Mouse (Mus musculus) hindbrain, embryonic 13.5 days (tissue): Measurements from ENCODE around the gene Ctr9. TPM values are rescaled to one million over a fixed set of nuclear protein-coding genes. Genes with fewer than 3 reads are reported as not detected.

Experiments
- ATAC-seq: fragments of 200-750 bp; cut with Nextera tagmentation; 2 replicates; pipeline ENCODE4 v1.8.0; 2017; ENCODE audit warnings: moderate TSS enrichment; ENCODE audit not compliant: low FRiP score
- H3K27ac ChIP-seq: fragments of 300-500 bp; sonication (generic); 2 replicates; pipeline ENCODE4 v1.5.1; 2015; ENCODE audit warnings: inconsistent platforms, mild to moderate bottlenecking, moderate library complexity
- H3K27me3 ChIP-seq: fragments of 300-500 bp; sonication (generic); 2 replicates; pipeline ENCODE4 v1.6.1; 2015; ENCODE audit warnings: mild to moderate bottlenecking, inconsistent platforms
- H3K36me3 ChIP-seq: fragments of 300-500 bp; sonication (generic); 2 replicates; pipeline ENCODE4 v1.6.1; 2015; ENCODE audit warnings: mild to moderate bottlenecking, inconsistent platforms
- H3K4me1 ChIP-seq: fragments of 300-500 bp; sonication (generic); replicated peaks from 2 replicates; pipeline ENCODE4 v1.6.1; 2015; ENCODE audit warnings: inconsistent platforms
- H3K4me2 ChIP-seq: fragments of 300-500 bp; sonication (generic); 2 replicates; pipeline ENCODE4 v1.6.1; 2015; ENCODE audit warnings: inconsistent platforms, mild to moderate bottlenecking, moderate library complexity
- H3K4me3 ChIP-seq: fragments of 300-500 bp; sonication (generic); 2 replicates; pipeline ENCODE4 v1.5.1; 2015; ENCODE audit warnings: mild to moderate bottlenecking, inconsistent platforms
- H3K9ac ChIP-seq: fragments of 300-500 bp; sonication (generic); 2 replicates; pipeline ENCODE4 v1.6.1; 2015; ENCODE audit warnings: mild to moderate bottlenecking, inconsistent platforms
- H3K9me3 ChIP-seq: fragments of 300-500 bp; sonication (generic); 2 replicates; pipeline ENCODE4 v1.6.1; 2016; ENCODE audit warnings: inconsistent platforms
- WGBS: fragments of 180-500 bp; shearing (Covaris S2); methylation state at CpG from one replicate; pipeline ENCODE4 v1.1.7; 2015; 5-methylcytosine and 5-hydroxymethylcytosine counted together
- polyA plus RNA-seq: library from polyadenylated mRNA; unstranded; fragments of >200 nt; fragmentation: Nextera tagmentation; extraction: Ambion mirVana; gene quantifications from 2 replicates; pipeline ENCODE4 v1.2.1, GENCODE M21; 2015

Ctr9 gene
- polyA plus RNA-seq, 1 experiment from 2014 or later = 94.3 TPM

- peaks cover 7% of the 10 kb centered on the region for H3K4me1 ChIP-seq
- ATAC-seq = no peak
- H3K27me3 ChIP-seq = no peaks in the 10 kb centered on the region
- no peaks in the 10 kb centered on the region for H3K9me3 ChIP-seq
- WGBS = 89% methylated on average over 3 of the region's 3 CpGs
- no peak overlapping the region for H3K4me3 ChIP-seq
- no peak overlapping the region for H3K4me2 ChIP-seq
- no peak overlapping the region for H3K9ac ChIP-seq
- peaks cover 73% of the 10 kb centered on the region for H3K36me3 ChIP-seq
- no peak overlapping the region for H3K27ac ChIP-seq
These were observed 27.4 kb downstream of the Ctr9 start for GRCm38 (mm10) chr7:111055984-111056657.

DNA sequence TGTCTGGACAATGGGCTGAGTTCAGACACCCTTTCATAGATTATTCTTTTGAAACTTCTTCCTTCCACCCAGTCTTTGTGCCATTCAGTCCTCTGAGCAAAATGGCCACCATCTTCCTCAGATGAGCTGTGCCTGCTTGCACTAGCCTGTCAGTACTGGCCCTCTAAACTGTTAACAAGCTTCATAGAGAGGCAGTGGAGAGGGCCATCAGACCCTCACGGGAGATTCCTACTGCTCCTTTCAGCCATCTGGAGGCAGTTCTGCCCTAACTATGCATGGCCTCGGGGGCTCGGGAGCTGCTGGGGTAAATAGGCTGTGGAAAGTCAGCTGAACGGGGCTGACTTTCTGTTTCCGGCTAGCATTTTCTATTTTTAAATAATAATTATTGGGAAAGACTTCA, 30.8 kb downstream of the Ctr9 start:
- Histone ChIP-seq H3K4me3 (no peak overlapping the region), H3K27ac (peak overlapping the region; percentile 62; the same call in 1 of the 2 replicates), H3K27me3 (no peaks in the 10 kb centered on the region), H3K9me3 (no peaks in the 10 kb centered on the region), H3K36me3 (peaks cover 47% of the 10 kb centered on the region), H3K4me2 (no peak overlapping the region), H3K9ac (no peak overlapping the region), H3K4me1 (peaks cover 7% of the 10 kb centered on the region)
- WGBS = 55% methylated on average over 5 of the region's 5 CpGs
- no peak for ATAC-seq

- WGBS = 94% methylated on average over 1 of the region's 1 CpGs
These were observed 34.2 kb downstream of the Ctr9 start for GRCm38 (mm10) chr7:111062971-111063370.

GRCm38 (mm10) chr7:111068181-111068580, 39.4 kb downstream of the Ctr9 start:
- no peaks in the 10 kb centered on the region for H3K27me3 ChIP-seq
- H3K27ac ChIP-seq = no peak overlapping the region
- H3K36me3 ChIP-seq = peaks cover 60% of the 10 kb centered on the region
- no peak overlapping the region for H3K9ac ChIP-seq
- 97% methylated on average over 3 of the region's 3 CpGs for WGBS
- no peak overlapping the region for H3K4me3 ChIP-seq
- ATAC-seq = no peak
- no peak overlapping the region for H3K4me2 ChIP-seq
- H3K4me1 ChIP-seq = no peaks in the 10 kb centered on the region
- peaks cover 7% of the 10 kb centered on the region for H3K9me3 ChIP-seq

More at GRCm38 (mm10) chr7:111062971-111063370, 34.2 kb downstream of the Ctr9 start:
- ATAC-seq = no peak
- Histone ChIP-seq H3K27ac (no peak overlapping the region), H3K4me3 (no peak overlapping the region), H3K36me3 (peaks cover 21% of the 10 kb centered on the region), H3K9me3 (peaks cover 5% of the 10 kb centered on the region), H3K4me1 (peaks cover 7% of the 10 kb centered on the region), H3K4me2 (no peak overlapping the region), H3K27me3 (no peaks in the 10 kb centered on the region), H3K9ac (no peak overlapping the region)

- H3K4me1 ChIP-seq = peaks cover 2% of the 10 kb centered on the region; the same call in 1 of the 2 replicates
- no peak overlapping the region for H3K9ac ChIP-seq
- 93% methylated on average over 7 of the region's 7 CpGs for WGBS
- no peak overlapping the region for H3K4me3 ChIP-seq
- ATAC-seq = peak; percentile 24; the same call in 1 of the 2 replicates
- H3K36me3 ChIP-seq = peaks cover 68% of the 10 kb centered on the region
- H3K27me3 ChIP-seq = no peaks in the 10 kb centered on the region
- no peak overlapping the region for H3K27ac ChIP-seq
- H3K9me3 ChIP-seq = peaks cover 7% of the 10 kb centered on the region
- no peak overlapping the region for H3K4me2 ChIP-seq
These were observed 40.9 kb downstream of the Ctr9 start for GRCm38 (mm10) chr7:111069439-111070166.

GRCm38 (mm10) chr7:111070167-111070496, 41.4 kb downstream of the Ctr9 start:
- no peak overlapping the region for H3K4me2 ChIP-seq
- no peak overlapping the region for H3K27ac ChIP-seq
- no peak overlapping the region for H3K9ac ChIP-seq
- H3K36me3 ChIP-seq = peaks cover 73% of the 10 kb centered on the region
- peaks cover 2% of the 10 kb centered on the region; the same call in 1 of the 2 replicates for H3K4me1 ChIP-seq
- 95% methylated on average over 2 of the region's 2 CpGs for WGBS
- ATAC-seq = peak; percentile 54
- H3K4me3 ChIP-seq = no peak overlapping the region
- no peaks in the 10 kb centered on the region for H3K27me3 ChIP-seq
- H3K9me3 ChIP-seq = peaks cover 7% of the 10 kb centered on the region

DNA sequence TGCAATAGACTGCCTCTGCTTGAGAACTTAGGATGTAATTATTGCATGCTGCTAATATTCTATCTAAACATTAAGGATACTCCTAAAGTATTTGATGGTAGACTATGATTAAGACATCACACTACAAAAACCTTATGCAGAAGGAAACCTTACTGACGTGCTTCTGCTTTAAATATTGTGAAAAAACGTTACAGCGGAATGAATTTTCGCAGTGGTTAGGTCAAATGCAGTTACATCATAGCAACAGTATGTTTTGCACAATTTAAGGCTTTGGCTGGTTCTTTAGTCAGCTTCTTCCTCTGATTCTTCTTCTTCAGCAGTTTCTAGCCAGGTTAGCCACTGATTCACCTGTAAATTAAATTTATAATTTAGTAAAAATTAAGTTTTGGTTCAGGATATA, 43.7 kb downstream of the Ctr9 start:
- Histone ChIP-seq H3K27me3 (no peaks in the 10 kb centered on the region), H3K36me3 (peaks cover 92% of the 10 kb centered on the region), H3K4me3 (no peak overlapping the region), H3K27ac (no peak overlapping the region), H3K9ac (no peak overlapping the region), H3K9me3 (peaks cover 7% of the 10 kb centered on the region), H3K4me2 (no peak overlapping the region), H3K4me1 (peaks cover 2% of the 10 kb centered on the region; the same call in 1 of the 2 replicates)
- no peak for ATAC-seq
- 95% methylated on average over 4 of the region's 4 CpGs for WGBS

DNA sequence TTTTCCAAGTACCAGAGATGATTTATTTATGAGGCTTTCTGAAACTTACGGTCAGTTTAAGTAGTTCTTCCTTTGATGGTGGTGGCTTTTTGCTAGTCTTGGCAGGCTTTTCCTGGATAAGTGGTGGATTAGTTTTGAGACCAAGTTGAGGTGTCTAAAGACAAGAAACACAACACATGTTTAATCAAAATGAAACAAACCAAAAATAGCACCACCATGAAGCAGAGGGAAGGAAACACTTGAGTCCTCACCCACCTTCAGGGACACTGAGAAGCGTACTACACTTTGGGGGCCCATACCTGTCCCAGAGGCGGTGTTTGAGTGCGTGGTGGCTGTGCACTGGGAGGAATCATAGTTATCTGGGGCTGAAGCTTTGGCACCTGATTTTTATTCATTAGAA, 46.5 kb downstream of the Ctr9 start:
- Histone ChIP-seq H3K36me3 (peaks cover 91% of the 10 kb centered on the region), H3K4me2 (no peak overlapping the region), H3K4me1 (peaks cover 21% of the 10 kb centered on the region), H3K9me3 (no peaks in the 10 kb centered on the region), H3K4me3 (no peak overlapping the region), H3K9ac (no peak overlapping the region), H3K27me3 (no peaks in the 10 kb centered on the region), H3K27ac (no peak overlapping the region)
- ATAC-seq = no peak
- WGBS = 92% methylated on average over 4 of the region's 4 CpGs

DNA sequence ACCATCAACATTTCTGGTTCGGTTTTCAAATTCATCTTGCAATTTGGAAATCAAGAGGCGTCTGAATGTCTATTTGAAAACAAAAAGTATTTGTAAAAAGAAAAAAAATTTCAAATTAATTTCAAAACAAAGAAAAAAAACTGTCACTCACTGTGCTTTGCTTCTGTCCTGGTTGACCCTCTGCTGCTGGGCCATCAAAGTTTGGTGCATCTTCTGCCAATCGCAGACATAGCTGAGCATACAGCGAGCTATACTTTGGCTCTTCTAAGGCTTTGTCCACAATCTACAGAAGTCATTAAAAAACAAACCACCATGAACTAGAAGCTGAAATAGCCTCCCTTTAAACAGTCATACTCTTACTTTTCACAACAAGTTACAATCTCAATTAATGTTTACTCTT, 49.5 kb downstream of the Ctr9 start:
- Histone ChIP-seq H3K36me3 (peaks cover 77% of the 10 kb centered on the region), H3K27ac (no peak overlapping the region), H3K4me3 (no peak overlapping the region), H3K9ac (no peak overlapping the region), H3K27me3 (no peaks in the 10 kb centered on the region), H3K4me1 (peaks cover 32% of the 10 kb centered on the region), H3K4me2 (no peak overlapping the region), H3K9me3 (no peaks in the 10 kb centered on the region)
- no peak for ATAC-seq
- WGBS = 98% methylated on average over 4 of the region's 4 CpGs

- Histone ChIP-seq H3K4me2 (peak overlapping the region; percentile 88), H3K36me3 (peaks cover 60% of the 10 kb centered on the region), H3K27me3 (no peaks in the 10 kb centered on the region), H3K4me3 (peak overlapping the region; percentile 97; the same call in 1 of the 2 replicates), H3K9me3 (no peaks in the 10 kb centered on the region), H3K4me1 (peaks cover 29% of the 10 kb centered on the region), H3K27ac (no peak overlapping the region), H3K9ac (peak overlapping the region; percentile 100; the same call in 1 of the 2 replicates)
- 88% methylated on average over 8 of the region's 8 CpGs for WGBS
- no peak for ATAC-seq
These were observed 51.3 kb downstream of the Ctr9 start for GRCm38 (mm10) chr7:111080026-111080425.

GRCm38 (mm10) chr7:111080876-111081275, 52.1 kb downstream of the Ctr9 start:
- Histone ChIP-seq H3K4me2 (peak overlapping the region; percentile 88), H3K9me3 (no peaks in the 10 kb centered on the region), H3K36me3 (peaks cover 54% of the 10 kb centered on the region), H3K27me3 (no peaks in the 10 kb centered on the region), H3K4me3 (peak overlapping the region; percentile 97), H3K4me1 (peaks cover 29% of the 10 kb centered on the region), H3K27ac (peak overlapping the region; percentile 100; the same call in 1 of the 2 replicates), H3K9ac (peak overlapping the region; percentile 100)
- WGBS = 92% methylated on average over 3 of the region's 3 CpGs
- no peak for ATAC-seq

- peak overlapping the region; percentile 97 for H3K4me3 ChIP-seq
- ATAC-seq = peak; percentile 82
- peak overlapping the region; percentile 100 for H3K27ac ChIP-seq
- H3K36me3 ChIP-seq = peaks cover 41% of the 10 kb centered on the region
- H3K9ac ChIP-seq = peak overlapping the region; percentile 100
- H3K4me1 ChIP-seq = peaks cover 29% of the 10 kb centered on the region
- peak overlapping the region; percentile 88 for H3K4me2 ChIP-seq
- no peaks in the 10 kb centered on the region for H3K9me3 ChIP-seq
- WGBS = under 1% methylated on average over 81 of the region's 83 CpGs
- H3K27me3 ChIP-seq = no peaks in the 10 kb centered on the region
These were observed 53.5 kb downstream of the Ctr9 start for GRCm38 (mm10) chr7:111082043-111082821.
